Mouse (Mus musculus) erythroblast, embryonic 14.5 days (primary cell): ENCODE measurements around the gene Atf7. TPM values are rescaled to one million over a fixed set of nuclear protein-coding genes. Genes with fewer than 3 reads are reported as not detected.

Experiments used
- H3K27me3 ChIP-seq: 2 replicates; pipeline ENCODE4 v1.6.1; 2012; ENCODE audit warnings: inconsistent platforms; ENCODE audit not compliant: control insufficient read depth
- H3K36me3 ChIP-seq: 2 replicates; pipeline ENCODE4 v1.6.1; 2012; ENCODE audit warnings: mild to moderate bottlenecking, inconsistent platforms; ENCODE audit not compliant: control insufficient read depth
- H3K4me1 ChIP-seq: 2 replicates; pipeline ENCODE4 v1.6.1; 2012; ENCODE audit warnings: inconsistent platforms; ENCODE audit not compliant: control insufficient read depth
- H3K4me3 ChIP-seq: replicated peaks from 2 replicates; pipeline ENCODE3; 2012; ENCODE audit warnings: moderate library complexity, mild to moderate bottlenecking, inconsistent platforms
- H3K9me3 ChIP-seq: 2 replicates; pipeline ENCODE4 v1.6.1; 2012; ENCODE audit warnings: low read length, inconsistent platforms, mixed read lengths; ENCODE audit not compliant: control insufficient read depth
- GATA1 ChIP-seq: IDR thresholded peaks from 2 replicates; pipeline ENCODE4 v1.6.1; 2012; ENCODE audit warnings: low read length, inconsistent platforms, mixed read lengths
- TAL1 ChIP-seq: IDR thresholded peaks from 3 replicates; pipeline ENCODE4 v1.6.1; 2012; ENCODE audit warnings: low read length, inconsistent platforms, mixed read lengths
- polyA plus RNA-seq: library from polyadenylated mRNA; stranded (reverse); fragments of >175 nt; gene quantifications from 2 replicates; pipeline ENCODE4 v1.2.3, GENCODE M21; 2012

The Atf7 gene
- polyA plus RNA-seq, 1 experiment, result 0.72 TPM

- Histone ChIP-seq H3K4me1 (no peaks in the 10 kb centered on the region), H3K27me3 (no peaks in the 10 kb centered on the region), H3K36me3 (peaks cover 7% of the 10 kb centered on the region), H3K4me3 (no peak overlapping the region), H3K9me3 (no peaks in the 10 kb centered on the region)
- no peak for TF ChIP-seq TAL1
- TF ChIP-seq GATA1, result no peak
Measured at GRCm38 (mm10) chr15:102593996-102594656, 31.1 kb downstream of the Atf7 start.

DNA sequence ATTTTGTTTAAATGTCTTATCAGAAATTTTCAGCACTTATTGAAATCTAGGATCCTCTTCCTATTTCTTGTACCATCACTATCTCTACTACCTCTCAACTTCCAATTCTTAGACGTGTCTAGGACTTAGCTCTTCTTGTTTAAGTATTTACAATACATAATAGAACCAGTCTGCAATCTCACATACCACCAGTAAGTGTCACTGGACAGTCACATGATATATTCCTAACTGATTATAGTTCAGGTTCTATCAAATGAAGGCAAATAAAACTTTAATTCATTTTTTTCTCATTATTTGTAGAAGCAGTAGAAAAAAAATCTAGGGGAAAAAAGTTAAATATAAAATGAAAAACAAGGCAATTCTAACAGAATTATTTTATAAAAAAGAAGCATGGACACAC, 32.6 kb downstream of the Atf7 start:
- H3K4me3 ChIP-seq, result no peak overlapping the region
- peaks cover 7% of the 10 kb centered on the region for H3K36me3 ChIP-seq
- no peaks in the 10 kb centered on the region for H3K4me1 ChIP-seq
- TF ChIP-seq TAL1 (no peak), GATA1 (no peak)
- no peaks in the 10 kb centered on the region for H3K9me3 ChIP-seq
- H3K27me3 ChIP-seq, result no peaks in the 10 kb centered on the region

DNA sequence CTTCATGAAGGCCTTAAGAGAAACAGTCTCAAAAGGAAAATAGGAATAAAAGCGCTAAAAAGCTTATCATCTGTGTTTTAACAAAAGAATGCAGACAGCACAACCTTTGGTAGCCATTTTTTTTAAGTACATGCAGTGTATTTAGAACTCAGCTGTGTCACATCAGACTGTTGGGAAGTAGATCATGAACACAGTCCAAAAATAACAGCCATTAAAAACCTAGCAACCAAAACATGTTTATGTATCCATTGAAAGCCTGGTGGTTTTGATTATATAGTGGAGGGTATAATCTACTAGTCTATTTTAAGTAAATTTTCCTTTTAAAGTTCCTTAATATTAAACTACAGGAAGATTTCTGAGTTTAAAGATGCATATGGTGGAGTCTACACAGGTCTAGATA, 34.7 kb downstream of the Atf7 start:
- H3K9me3 ChIP-seq, result no peaks in the 10 kb centered on the region
- H3K4me3 ChIP-seq, result no peak overlapping the region
- no peak for TF ChIP-seq TAL1
- TF ChIP-seq GATA1, result no peak
- no peaks in the 10 kb centered on the region for H3K27me3 ChIP-seq
- H3K36me3 ChIP-seq, result peaks cover 7% of the 10 kb centered on the region
- H3K4me1 ChIP-seq, result no peaks in the 10 kb centered on the region

- no peaks in the 10 kb centered on the region for H3K27me3 ChIP-seq
- H3K36me3 ChIP-seq, result peaks cover 7% of the 10 kb centered on the region
- H3K4me3 ChIP-seq, result no peak overlapping the region
- TF ChIP-seq GATA1 (no peak), TAL1 (no peak)
- no peaks in the 10 kb centered on the region for H3K9me3 ChIP-seq
- H3K4me1 ChIP-seq, result no peaks in the 10 kb centered on the region
Measured at GRCm38 (mm10) chr15:102589826-102590225, 35.4 kb downstream of the Atf7 start.

DNA sequence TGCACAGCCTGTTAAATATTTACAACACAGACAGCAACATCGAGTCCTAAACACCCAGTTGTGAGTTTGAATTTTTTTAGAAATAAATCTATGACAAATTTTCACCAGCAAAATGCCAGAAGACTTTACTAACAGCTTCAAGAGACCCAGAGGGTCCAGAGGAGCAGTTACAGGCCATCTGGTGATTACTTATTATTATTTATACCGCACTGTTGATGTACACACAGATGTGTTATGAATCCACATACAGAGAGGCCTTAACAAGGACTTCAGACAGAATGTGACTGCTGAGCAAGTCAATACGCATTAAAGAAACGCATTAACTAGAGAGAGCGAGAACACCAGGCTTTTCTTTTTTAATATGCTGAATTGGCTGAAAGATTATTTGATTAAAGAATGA, 39.8 kb downstream of the Atf7 start:
- H3K27me3 ChIP-seq, result no peaks in the 10 kb centered on the region
- no peaks in the 10 kb centered on the region for H3K9me3 ChIP-seq
- no peak overlapping the region for H3K4me3 ChIP-seq
- no peak for TF ChIP-seq TAL1
- no peak for TF ChIP-seq GATA1
- no peaks in the 10 kb centered on the region for H3K4me1 ChIP-seq
- H3K36me3 ChIP-seq, result peaks cover 2% of the 10 kb centered on the region; the same call in 1 of the 2 replicates

DNA sequence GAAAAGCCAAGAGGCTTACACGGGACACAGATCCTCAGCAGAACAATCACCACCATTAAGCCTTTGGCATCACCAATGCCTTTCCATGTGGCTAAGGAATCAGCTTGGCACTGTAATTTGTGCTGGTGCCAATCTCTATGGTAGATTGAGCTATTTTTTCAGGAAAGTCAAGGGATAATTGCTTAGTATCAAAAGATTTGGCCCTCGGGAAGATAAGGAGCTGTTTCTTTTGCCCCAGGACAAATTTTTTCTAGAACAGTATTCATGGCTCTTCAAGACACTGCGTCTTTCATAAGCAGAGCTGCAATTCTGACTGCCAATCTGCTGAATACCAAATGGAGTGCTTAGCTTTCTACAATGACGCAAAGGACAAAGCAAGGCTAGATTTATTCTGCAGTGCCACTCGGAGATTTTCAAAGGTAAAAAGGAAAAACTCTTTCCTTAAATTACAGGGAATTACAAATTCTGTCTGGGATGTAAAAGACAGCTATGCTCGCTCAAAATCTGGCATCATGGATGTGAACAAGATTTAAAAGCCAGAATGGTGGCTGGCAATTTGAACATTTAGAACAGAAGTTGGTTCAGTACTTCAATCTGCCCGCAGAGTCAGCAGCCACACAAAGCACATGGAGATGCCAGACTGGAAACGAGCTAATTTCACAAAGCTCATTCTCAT, 41.4 kb downstream of the Atf7 start:
- Histone ChIP-seq H3K9me3 (no peaks in the 10 kb centered on the region), H3K4me1 (no peaks in the 10 kb centered on the region), H3K36me3 (no peaks in the 10 kb centered on the region), H3K4me3 (no peak overlapping the region), H3K27me3 (no peaks in the 10 kb centered on the region)
- TF ChIP-seq GATA1, result no peak
- no peak for TF ChIP-seq TAL1

DNA sequence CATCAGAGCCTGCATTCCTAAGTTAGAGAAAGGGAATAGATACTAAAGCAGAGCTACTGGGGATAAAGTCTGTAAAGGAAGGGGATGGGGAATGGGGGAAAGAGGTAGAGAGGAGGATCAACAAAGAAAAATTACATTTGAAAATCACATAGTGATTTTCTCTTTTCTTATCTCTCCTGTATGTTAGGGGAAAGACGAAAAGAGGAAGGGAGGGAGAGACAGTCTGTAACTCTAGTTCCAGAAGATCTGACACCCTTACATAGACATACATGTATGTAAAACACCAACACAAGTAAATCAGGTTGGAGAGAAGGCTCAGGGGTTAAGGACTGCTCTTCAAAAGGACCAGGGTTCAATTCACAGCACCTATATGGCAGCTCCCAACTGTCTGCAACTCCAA, 44.1 kb downstream of the Atf7 start:
- Histone ChIP-seq H3K27me3 (no peaks in the 10 kb centered on the region), H3K4me1 (no peaks in the 10 kb centered on the region), H3K4me3 (no peak overlapping the region), H3K9me3 (no peaks in the 10 kb centered on the region), H3K36me3 (peaks cover 4% of the 10 kb centered on the region; the same call in 1 of the 2 replicates)
- no peak for TF ChIP-seq TAL1
- no peak for TF ChIP-seq GATA1

- H3K4me1 ChIP-seq, result no peaks in the 10 kb centered on the region
- no peaks in the 10 kb centered on the region for H3K27me3 ChIP-seq
- peaks cover 4% of the 10 kb centered on the region for H3K36me3 ChIP-seq
- H3K9me3 ChIP-seq, result no peaks in the 10 kb centered on the region
- TF ChIP-seq GATA1 (no peak), TAL1 (no peak)
- no peak overlapping the region for H3K4me3 ChIP-seq
Measured at GRCm38 (mm10) chr15:102578351-102578750, 46.9 kb downstream of the Atf7 start.

DNA sequence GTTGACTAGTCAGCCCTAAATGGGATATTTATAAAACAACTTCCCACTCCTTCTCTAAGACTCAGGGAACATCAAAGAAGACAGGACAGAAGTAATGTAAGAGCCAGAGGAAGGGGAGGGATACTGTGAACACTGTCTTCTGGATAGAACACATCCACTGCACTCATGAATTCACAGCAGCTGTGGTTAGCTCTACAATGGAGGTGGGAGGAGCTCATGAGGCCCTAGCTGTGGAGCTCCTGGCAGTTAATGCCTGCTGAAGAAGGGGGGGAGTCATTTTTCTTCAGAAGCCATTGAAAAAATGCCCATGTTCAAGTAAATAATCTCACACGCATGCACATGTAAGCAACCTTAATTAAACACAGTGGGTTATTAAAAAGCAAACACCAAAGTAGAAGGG, 48.3 kb downstream of the Atf7 start:
- Histone ChIP-seq H3K9me3 (no peaks in the 10 kb centered on the region), H3K4me3 (no peak overlapping the region), H3K4me1 (no peaks in the 10 kb centered on the region), H3K36me3 (peaks cover 4% of the 10 kb centered on the region), H3K27me3 (no peaks in the 10 kb centered on the region)
- no peak for TF ChIP-seq GATA1
- no peak for TF ChIP-seq TAL1
